Mouse (Mus musculus): Measurements from ENCODE around the gene 1110051M20Rik.

- TF ChIP-seq CTCF (IDR thresholded peaks at IDR 0.05; ENCODE audit: borderline replicate concordance, insufficient read depth, low read depth, low read length) (no peak), POLR2A (IDR thresholded peaks at IDR 0.05; ENCODE audit: borderline replicate concordance, insufficient read depth, low read length) (no peak)
Measured at GRCm38 (mm10) chr2:91458252-91458672, 13.8 kb upstream of the 1110051M20Rik start.

Data from cerebellum, adult 2 months (tissue).